Mouse (Mus musculus): ENCODE results near the gene B3galt6. TPM values are rescaled to one million over a fixed set of nuclear protein-coding genes. Genes with fewer than 3 reads are reported as not detected.

The B3galt6 gene
- polyA plus RNA-seq, 1 experiment from 2014 or later: 16.3 TPM

DNA sequence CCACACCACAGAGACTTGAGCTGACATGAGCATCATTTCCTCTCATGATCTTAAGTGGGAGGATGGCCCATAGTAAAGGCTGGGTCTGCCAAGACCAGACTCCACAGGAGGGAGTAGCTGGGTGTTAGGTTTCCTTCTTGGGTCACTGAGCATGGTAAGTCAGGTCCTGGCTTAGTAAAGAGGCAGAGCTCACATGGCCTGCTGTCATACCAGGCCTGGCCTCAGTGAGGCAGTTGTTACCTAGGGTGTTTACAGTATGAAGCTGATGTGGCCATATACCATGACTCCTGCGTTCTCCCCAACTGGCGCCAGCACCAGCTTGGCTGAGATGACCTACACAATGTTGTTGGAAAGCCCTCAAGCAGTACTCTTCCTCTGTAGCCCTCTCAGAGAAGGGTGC lies 19.2 kb downstream of the B3galt6 start:
- Histone ChIP-seq H3K4me1 (replicated peaks; ENCODE audit: control insufficient read depth, insufficient read depth, low read length) (no peaks in the 10 kb centered on the region), H3K9ac (ENCODE audit: low read length) (no peak overlapping the region), H3K9me3 (ENCODE audit: control insufficient read depth, low read length) (no peaks in the 10 kb centered on the region), H3K27ac (ENCODE audit: low read depth, low read length) (no peak overlapping the region), H3K36me3 (ENCODE audit: control insufficient read depth, insufficient read depth, low read length) (no peaks in the 10 kb centered on the region), H3K4me2 (ENCODE audit: low read depth, low read length, severe bottlenecking) (no peak overlapping the region), H3K27me3 (ENCODE audit: control insufficient read depth, insufficient read depth, low read length) (no peaks in the 10 kb centered on the region), H3K4me3 (ENCODE audit: low read depth, low read length) (no peak overlapping the region)
- no peak for ATAC-seq (replicated peaks; ENCODE audit: low FRiP score)
- no peak for DNase-seq (ENCODE audit: low spot score)
- WGBS: 86% methylated on average over 2 of the region's 2 CpGs

DNA sequence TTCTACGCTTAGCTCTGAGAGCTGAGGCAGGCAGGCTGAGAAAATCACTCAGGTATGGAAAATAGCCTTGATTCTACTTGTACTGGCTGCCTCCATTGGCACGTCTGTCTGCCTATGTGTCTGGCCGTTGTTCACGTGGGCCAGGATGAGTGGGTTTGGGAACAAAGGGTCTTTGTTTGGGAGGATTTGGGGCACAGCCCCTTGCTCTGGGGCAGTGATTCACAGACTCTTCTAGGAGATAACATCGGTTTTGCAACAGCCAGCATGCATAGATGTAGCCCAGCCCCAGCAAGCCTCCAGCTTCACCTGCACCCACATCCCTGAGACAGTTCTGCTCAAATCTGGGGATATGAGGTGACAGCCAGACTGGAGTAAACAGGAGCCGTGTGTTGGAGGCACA lies 19.8 kb downstream of the B3galt6 start:
- no peak for ATAC-seq (replicated peaks; ENCODE audit: low FRiP score)
- Histone ChIP-seq H3K36me3 (ENCODE audit: control insufficient read depth, insufficient read depth, low read length) (no peaks in the 10 kb centered on the region), H3K4me1 (replicated peaks; ENCODE audit: control insufficient read depth, insufficient read depth, low read length) (no peaks in the 10 kb centered on the region), H3K27me3 (ENCODE audit: control insufficient read depth, insufficient read depth, low read length) (no peaks in the 10 kb centered on the region), H3K9ac (ENCODE audit: low read length) (no peak overlapping the region), H3K4me2 (ENCODE audit: low read depth, low read length, severe bottlenecking) (no peak overlapping the region), H3K9me3 (ENCODE audit: control insufficient read depth, low read length) (no peaks in the 10 kb centered on the region), H3K4me3 (ENCODE audit: low read depth, low read length) (no peak overlapping the region), H3K27ac (ENCODE audit: low read depth, low read length) (no peak overlapping the region)
- DNase-seq (ENCODE audit: low spot score): no peak
- 55% methylated on average over 6 of the region's 6 CpGs for WGBS

DNA sequence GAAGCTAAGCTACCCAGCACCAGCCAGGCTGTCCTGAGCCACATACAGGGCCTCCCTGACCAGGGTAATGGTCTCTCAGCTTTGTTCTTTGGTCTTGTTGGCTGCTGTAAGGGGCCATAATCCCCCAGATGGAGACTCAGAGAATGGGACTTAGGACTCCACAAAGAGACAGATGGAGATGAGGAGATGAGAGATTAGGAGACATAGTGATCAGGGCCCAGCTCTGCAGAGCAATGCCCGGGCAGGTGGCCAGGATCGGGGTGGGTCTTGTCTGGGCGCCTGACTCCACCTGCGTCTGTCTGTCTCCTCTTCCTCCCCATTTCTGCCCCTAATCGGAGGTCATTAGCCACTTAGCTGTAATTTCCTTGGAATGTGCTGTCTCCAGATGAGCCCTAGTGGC lies 22.2 kb downstream of the B3galt6 start:
- ATAC-seq (replicated peaks; ENCODE audit: low FRiP score) (no peak), DNase-seq (ENCODE audit: low spot score) (no peak)
- H3K36me3 ChIP-seq (ENCODE audit: control insufficient read depth, insufficient read depth, low read length): no peaks in the 10 kb centered on the region
- WGBS: 77% methylated on average over 5 of the region's 5 CpGs
- no peak overlapping the region for H3K9ac ChIP-seq (ENCODE audit: low read length)
- H3K9me3 ChIP-seq (ENCODE audit: control insufficient read depth, low read length): no peaks in the 10 kb centered on the region
- H3K4me3 ChIP-seq (ENCODE audit: low read depth, low read length): no peak overlapping the region
- H3K4me1 ChIP-seq (replicated peaks; ENCODE audit: control insufficient read depth, insufficient read depth, low read length): no peaks in the 10 kb centered on the region
- no peak overlapping the region for H3K27ac ChIP-seq (ENCODE audit: low read depth, low read length)
- no peaks in the 10 kb centered on the region for H3K27me3 ChIP-seq (ENCODE audit: control insufficient read depth, insufficient read depth, low read length)
- no peak overlapping the region for H3K4me2 ChIP-seq (ENCODE audit: low read depth, low read length, severe bottlenecking)

DNA sequence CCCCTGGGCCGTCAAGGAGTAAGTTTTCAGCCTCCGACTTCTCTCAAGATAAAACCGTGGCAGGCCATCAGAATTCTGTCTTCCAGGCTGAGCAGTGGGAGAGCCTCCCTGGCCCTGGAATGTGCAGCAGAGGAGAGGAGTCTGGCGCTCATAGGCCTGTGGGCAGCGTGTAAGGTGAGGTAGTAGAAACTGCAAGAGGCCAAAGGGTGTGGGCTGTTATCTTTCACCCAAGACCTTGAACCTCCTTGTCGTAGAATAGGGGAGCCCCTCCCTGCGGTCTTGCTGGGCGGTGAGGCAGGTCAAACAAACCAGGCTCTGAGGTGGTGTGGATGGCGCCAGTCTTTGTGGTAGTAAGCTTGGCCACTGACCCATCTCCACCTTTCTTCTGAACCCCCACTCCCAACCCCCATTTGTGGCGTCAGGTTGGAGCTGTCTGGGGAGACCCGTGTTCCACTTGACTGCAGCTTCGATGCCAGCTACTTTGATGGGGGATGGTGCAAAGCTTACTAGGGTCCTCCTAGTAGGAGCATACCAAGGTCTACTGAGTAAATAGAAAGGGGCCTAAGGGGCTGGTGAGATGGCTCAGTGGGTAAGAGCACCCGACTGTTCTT lies 23.3 kb downstream of the B3galt6 start:
- no peak for ATAC-seq (replicated peaks; ENCODE audit: low FRiP score)
- Histone ChIP-seq H3K9me3 (ENCODE audit: control insufficient read depth, low read length) (no peaks in the 10 kb centered on the region), H3K4me2 (ENCODE audit: low read depth, low read length, severe bottlenecking) (no peak overlapping the region), H3K4me3 (ENCODE audit: low read depth, low read length) (no peak overlapping the region), H3K27ac (ENCODE audit: low read depth, low read length) (no peak overlapping the region), H3K27me3 (ENCODE audit: control insufficient read depth, insufficient read depth, low read length) (no peaks in the 10 kb centered on the region), H3K9ac (ENCODE audit: low read length) (no peak overlapping the region), H3K36me3 (ENCODE audit: control insufficient read depth, insufficient read depth, low read length) (no peaks in the 10 kb centered on the region), H3K4me1 (replicated peaks; ENCODE audit: control insufficient read depth, insufficient read depth, low read length) (no peaks in the 10 kb centered on the region)
- 90% methylated on average over 13 of the region's 13 CpGs for WGBS
- DNase-seq (ENCODE audit: low spot score): no peak

DNA sequence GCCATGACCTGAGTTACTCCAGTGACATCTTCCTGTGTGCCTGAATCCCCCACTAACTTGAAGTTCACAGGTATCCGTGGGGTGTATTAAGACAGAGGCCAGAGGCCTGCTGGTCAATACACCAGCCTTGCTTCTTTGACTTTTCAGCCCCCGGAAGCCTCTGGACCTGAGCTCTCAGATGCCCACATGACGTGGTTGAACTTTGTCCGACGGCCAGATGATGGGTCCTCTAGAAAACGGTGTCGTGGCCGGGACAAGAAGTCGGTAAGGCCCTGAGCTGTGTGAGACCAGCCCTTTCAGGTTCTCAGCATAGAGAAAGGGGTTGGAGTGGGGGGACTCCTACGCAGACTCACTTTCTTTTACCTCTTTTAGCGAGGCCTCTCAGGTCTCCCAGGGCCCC lies 28.1 kb downstream of the B3galt6 start:
- Histone ChIP-seq H3K9me3 (ENCODE audit: control insufficient read depth, low read length) (no peaks in the 10 kb centered on the region), H3K4me3 (ENCODE audit: low read depth, low read length) (no peak overlapping the region), H3K4me1 (replicated peaks; ENCODE audit: control insufficient read depth, insufficient read depth, low read length) (peaks cover 9% of the 10 kb centered on the region), H3K27ac (ENCODE audit: low read depth, low read length) (no peak overlapping the region), H3K9ac (ENCODE audit: low read length) (no peak overlapping the region), H3K27me3 (ENCODE audit: control insufficient read depth, insufficient read depth, low read length) (no peaks in the 10 kb centered on the region), H3K36me3 (ENCODE audit: control insufficient read depth, insufficient read depth, low read length) (no peaks in the 10 kb centered on the region), H3K4me2 (ENCODE audit: low read depth, low read length, severe bottlenecking) (no peak overlapping the region)
- ATAC-seq (replicated peaks; ENCODE audit: low FRiP score) (no peak), DNase-seq (ENCODE audit: low spot score) (no peak)
- WGBS: 92% methylated on average over 11 of the region's 11 CpGs

DNA sequence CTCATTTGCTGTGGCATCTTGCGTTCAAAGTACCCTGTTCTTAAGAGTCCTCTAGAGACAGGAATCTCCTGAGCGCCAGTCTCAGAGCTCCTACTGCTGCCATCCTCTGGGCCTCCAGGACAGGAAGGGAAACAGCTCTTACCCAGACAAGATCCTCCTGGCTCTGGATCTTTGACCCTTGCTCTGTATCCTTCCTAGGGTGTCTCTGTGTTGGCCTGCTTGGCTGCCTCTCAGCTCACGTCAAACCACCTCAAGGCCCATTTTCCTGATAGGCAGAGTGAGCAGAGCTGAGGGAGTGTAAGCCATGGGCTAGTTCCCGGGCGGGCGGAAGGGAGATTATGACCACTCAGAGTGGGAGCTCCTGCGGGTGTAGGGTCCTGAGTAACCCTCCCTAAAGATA lies 29.3 kb downstream of the B3galt6 start:
- Histone ChIP-seq H3K9me3 (ENCODE audit: control insufficient read depth, low read length) (no peaks in the 10 kb centered on the region), H3K4me1 (replicated peaks; ENCODE audit: control insufficient read depth, insufficient read depth, low read length) (peaks cover 9% of the 10 kb centered on the region), H3K36me3 (ENCODE audit: control insufficient read depth, insufficient read depth, low read length) (peaks cover 3% of the 10 kb centered on the region; the same call in 1 of the 2 replicates), H3K4me2 (ENCODE audit: low read depth, low read length, severe bottlenecking) (peak overlapping the region; percentile 88), H3K27ac (ENCODE audit: low read depth, low read length) (no peak overlapping the region), H3K9ac (ENCODE audit: low read length) (peak overlapping the region; percentile 57), H3K27me3 (ENCODE audit: control insufficient read depth, insufficient read depth, low read length) (no peaks in the 10 kb centered on the region), H3K4me3 (ENCODE audit: low read depth, low read length) (peak overlapping the region; percentile 40)
- 52% methylated on average over 7 of the region's 7 CpGs for WGBS
- DNase-seq (ENCODE audit: low spot score) (no peak), ATAC-seq (replicated peaks; ENCODE audit: low FRiP score) (no peak)

DNA sequence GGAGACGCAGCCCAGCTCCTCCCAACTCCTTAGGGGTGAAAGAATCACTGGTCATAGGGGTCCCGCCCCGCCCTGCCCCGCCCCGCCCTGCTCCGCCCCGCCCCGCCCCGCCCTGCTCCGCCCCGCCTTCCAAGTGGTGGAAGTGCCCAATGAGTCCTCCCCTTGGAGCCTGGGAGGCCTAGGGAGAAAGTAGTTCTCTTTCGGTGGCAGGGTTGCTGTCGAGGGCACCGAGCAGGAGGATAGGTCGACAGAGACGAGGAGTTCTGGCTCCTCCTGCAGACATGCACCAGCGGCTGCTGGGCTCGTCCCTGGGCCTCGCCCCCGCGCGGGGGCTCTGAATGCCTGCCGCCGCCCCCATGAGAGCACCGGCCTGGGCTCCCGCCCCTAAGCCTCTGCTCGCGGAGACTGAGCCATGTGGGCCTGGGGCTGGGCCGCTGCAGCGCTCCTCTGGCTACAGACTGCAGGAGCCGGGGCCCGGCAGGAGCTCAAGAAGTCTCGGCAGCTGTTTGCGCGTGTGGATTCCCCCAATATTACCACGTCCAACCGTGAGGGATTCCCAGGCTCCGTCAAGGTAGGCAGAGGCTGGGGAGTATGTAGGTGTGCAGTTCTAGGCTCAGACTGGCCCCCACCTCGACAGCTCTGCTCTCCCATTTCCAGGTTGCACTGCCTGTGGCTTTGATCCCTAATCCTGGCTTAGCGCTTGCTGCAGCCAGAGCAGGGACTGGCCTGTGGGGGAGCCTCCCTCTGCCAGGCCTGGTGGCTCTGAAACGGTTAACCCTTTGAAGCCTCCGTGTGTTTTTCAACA lies 30.1 kb downstream of the B3galt6 start, which contains the start of gene C1qtnf12:
C1qtnf12 (plus strand) TSS at position 152 of the 805 bp plus-strand sequence.
- Histone ChIP-seq H3K4me1 (replicated peaks; ENCODE audit: control insufficient read depth, insufficient read depth, low read length) (peaks cover 9% of the 10 kb centered on the region), H3K4me2 (ENCODE audit: low read depth, low read length, severe bottlenecking) (peak within 1 kb of the TSS; percentile 88), H3K36me3 (ENCODE audit: control insufficient read depth, insufficient read depth, low read length) (peaks cover 5% of the 10 kb centered on the region; the same call in 1 of the 2 replicates), H3K4me3 (ENCODE audit: low read depth, low read length) (peak within 1 kb of the TSS; percentile 40), H3K27ac (ENCODE audit: low read depth, low read length) (peak within 1 kb of the TSS; percentile 31; the same call in 1 of the 2 replicates), H3K9ac (ENCODE audit: low read length) (peak within 1 kb of the TSS; percentile 57), H3K27me3 (ENCODE audit: control insufficient read depth, insufficient read depth, low read length) (no peaks in the 10 kb centered on the region), H3K9me3 (ENCODE audit: control insufficient read depth, low read length) (no peaks in the 10 kb centered on the region)
- under 1% methylated on average over 42 of the region's 42 CpGs for WGBS
- ATAC-seq (replicated peaks; ENCODE audit: low FRiP score) (peak; percentile 63), DNase-seq (ENCODE audit: low spot score) (peak; percentile 79)

DNA sequence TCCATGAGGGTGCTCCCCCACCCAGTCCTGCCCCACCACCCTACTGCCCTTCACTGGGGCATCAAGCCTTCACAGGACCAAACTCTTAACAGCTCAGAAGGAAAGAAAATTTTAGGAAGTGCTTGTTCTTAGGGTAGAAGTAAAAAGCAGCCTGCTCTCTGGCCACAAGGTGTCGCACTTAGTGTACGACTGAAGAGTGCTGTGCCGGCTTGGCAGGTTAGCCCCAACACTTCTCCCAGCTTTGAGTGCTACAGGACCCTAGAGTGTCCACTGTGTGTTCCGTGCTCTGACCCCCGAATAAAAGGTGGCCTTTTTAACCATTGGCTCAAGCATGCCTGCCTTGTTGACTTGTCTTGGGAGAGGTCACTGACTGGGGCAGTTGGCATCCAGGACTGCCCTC lies 33.2 kb downstream of the B3galt6 start:
- Histone ChIP-seq H3K4me3 (ENCODE audit: low read depth, low read length) (no peak overlapping the region), H3K4me1 (replicated peaks; ENCODE audit: control insufficient read depth, insufficient read depth, low read length) (peaks cover 9% of the 10 kb centered on the region), H3K9ac (ENCODE audit: low read length) (no peak overlapping the region), H3K27ac (ENCODE audit: low read depth, low read length) (no peak overlapping the region), H3K36me3 (ENCODE audit: control insufficient read depth, insufficient read depth, low read length) (peaks cover 11% of the 10 kb centered on the region; the same call in 1 of the 2 replicates), H3K4me2 (ENCODE audit: low read depth, low read length, severe bottlenecking) (no peak overlapping the region), H3K9me3 (ENCODE audit: control insufficient read depth, low read length) (no peaks in the 10 kb centered on the region), H3K27me3 (ENCODE audit: control insufficient read depth, insufficient read depth, low read length) (no peaks in the 10 kb centered on the region)
- DNase-seq (ENCODE audit: low spot score) (peak; percentile 85), ATAC-seq (replicated peaks; ENCODE audit: low FRiP score) (peak; percentile 71)
- WGBS: 7% methylated on average over 5 of the region's 5 CpGs

Data from forebrain, embryonic 11.5 days (tissue).